ENCODE assay signal across 11 mouse cellular contexts in the genomic region with DNA sequence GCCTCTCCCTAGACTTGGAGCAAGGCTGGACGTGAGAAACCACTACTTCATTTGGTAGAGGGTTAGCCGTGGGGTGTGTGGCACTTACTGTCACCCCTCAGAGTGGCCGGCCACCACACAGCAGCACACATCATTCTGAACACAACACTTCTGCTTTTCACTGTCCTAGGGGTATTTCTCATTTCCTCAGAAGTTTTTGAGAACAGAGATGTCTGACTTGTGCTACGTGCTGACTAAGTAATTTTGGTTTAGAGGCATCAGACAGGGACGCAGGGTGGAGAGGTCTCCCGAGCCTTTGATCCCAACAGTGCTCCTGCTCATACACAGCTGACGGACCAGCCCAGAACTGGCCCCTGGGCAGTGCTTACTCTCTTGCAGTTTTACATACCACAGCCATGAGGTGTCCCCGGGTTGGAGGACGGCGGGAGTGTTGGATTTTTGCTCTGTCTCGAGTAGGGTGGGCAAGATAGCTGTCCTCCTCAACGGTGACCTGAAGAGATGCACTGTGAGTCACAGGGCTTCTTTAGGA. TPM values are rescaled to one million over a fixed set of nuclear protein-coding genes. Genes with fewer than 3 reads are reported as not detected.
DNase-seq lines count a peak whose midpoint lies in the region; ATAC-seq and TF ChIP-seq lines count a peak whose summit lies in the region.
"Had no signal": no experiment of that assay in that cellular context is flagged by ENCODE, and none has a peak within 500 bp of the region (broad histone marks: within the 10 kb centered on the region; RNA-seq: fewer than 3 reads in every experiment).

No protein-coding gene starts in this region.

- H3K4me3 ChIP-seq in kidney, embryonic 15.5 days (replicated peaks): no peak overlapping the region
- no peak overlapping the region for H3K4me3 ChIP-seq in bone marrow, adult 2 months (replicated peaks; ENCODE audit: control insufficient read depth, low read depth, low read length)
- no peak overlapping the region for H3K4me3 ChIP-seq in intestine, postnatal 0 days (ENCODE audit: low read depth, low read length)
- H3K4me3 ChIP-seq: erythroblast, embryonic 14.5 days; midbrain, embryonic 12.5 days had no signal

- H3K27me3 ChIP-seq in kidney, embryonic 15.5 days: no peaks in the 10 kb centered on the region
- H3K27me3 ChIP-seq in intestine, postnatal 0 days (replicated peaks; ENCODE audit: control insufficient read depth, insufficient read depth, low read length): 0 out of 2 replicates have a peak, but pooled peaks cover 6% of the 10 kb centered on the region

- TF ChIP-seq CTCF in bone marrow, adult 2 months (IDR thresholded peaks at IDR 0.05; ENCODE audit: control insufficient read depth, insufficient read depth, low read length): no peak
- TF ChIP-seq CTCF in intestine, postnatal 0 days (IDR thresholded peaks at IDR 0.05; ENCODE audit: low read depth): no peak

- 81% methylated on average over 12 of the region's 12 CpGs for WGBS in kidney, embryonic 15.5 days
- 34% methylated on average over 12 of the region's 12 CpGs for WGBS in bone marrow, adult 2 months
- 73% methylated on average over 12 of the region's 12 CpGs for WGBS in intestine, postnatal 0 days

- H3K27ac ChIP-seq in kidney, embryonic 15.5 days: peak overlapping the region; percentile 20; the same call in 1 of the 2 replicates
- peak overlapping the region; percentile 46 for H3K27ac ChIP-seq in bone marrow, adult 2 months (ENCODE audit: control insufficient read depth, insufficient read depth, low read depth, low read length, poor library complexity)
- H3K27ac ChIP-seq in intestine, postnatal 0 days (ENCODE audit: low read depth, low read length): peak overlapping the region; percentile 28; the same call in 1 of the 2 replicates
- H3K27ac ChIP-seq: midbrain, embryonic 12.5 days had no signal

- H3K4me2 ChIP-seq in kidney, embryonic 15.5 days: no peak overlapping the region
- no peak overlapping the region for H3K4me2 ChIP-seq in intestine, postnatal 0 days (replicated peaks; ENCODE audit: low read depth)
- H3K4me2 ChIP-seq: midbrain, embryonic 12.5 days had no signal

- no peak for ATAC-seq in kidney, embryonic 15.5 days (replicated peaks; ENCODE audit: low FRiP score)
- no peak for ATAC-seq in intestine, postnatal 0 days

- H3K9me3 ChIP-seq in kidney, embryonic 15.5 days (replicated peaks): no peaks in the 10 kb centered on the region
- no peaks in the 10 kb centered on the region for H3K9me3 ChIP-seq in intestine, postnatal 0 days (ENCODE audit: control insufficient read depth)
- H3K9me3 ChIP-seq: midbrain, embryonic 12.5 days had no signal

- H3K36me3 ChIP-seq in kidney, embryonic 15.5 days: peaks cover 49% of the 10 kb centered on the region
- H3K36me3 ChIP-seq in intestine, postnatal 0 days (ENCODE audit: control insufficient read depth, insufficient read depth): peaks cover 33% of the 10 kb centered on the region

- peaks cover 73% of the 10 kb centered on the region for H3K4me1 ChIP-seq in kidney, embryonic 15.5 days
- peaks cover 5% of the 10 kb centered on the region; the same call in 1 of the 2 replicates for H3K4me1 ChIP-seq in bone marrow, adult 2 months (ENCODE audit: control insufficient read depth, insufficient read depth, low read length)
- peaks cover 6% of the 10 kb centered on the region for H3K4me1 ChIP-seq in intestine, postnatal 0 days (replicated peaks; ENCODE audit: control insufficient read depth, insufficient read depth, low read length)

- no peak for DNase-seq in kidney, adult 18-20 months
- DNase-seq in 416B (ENCODE audit: low read depth): peak; percentile 28
- no peak for DNase-seq in cerebellum, adult 11 months
- DNase-seq in thymus, postnatal 0 days (ENCODE audit: low spot score): no peak
- no peak for DNase-seq in urinary bladder, postnatal 36 days (ENCODE audit: low spot score in 2 of 2)
- DNase-seq: thymus, adult 18-20 months had no signal

- no peak for TF ChIP-seq POLR2A in bone marrow, adult 2 months (IDR thresholded peaks at IDR 0.05; ENCODE audit: borderline replicate concordance, control insufficient read depth, low read depth, low read length)

- no peak overlapping the region for H3K9ac ChIP-seq in kidney, embryonic 15.5 days
- H3K9ac ChIP-seq in intestine, postnatal 0 days (ENCODE audit: low read depth, low read length): no peak overlapping the region
- H3K9ac ChIP-seq: midbrain, embryonic 12.5 days had no signal

RNA-seq across cellular contexts. Expression of a gene that starts 5.3 kb away (rescaled TPM):
- polyA plus RNA-seq in kidney, embryonic 15.5 days (2015; fragmentation: Nextera tagmentation; extraction: Ambion mirVana): 43.5 and 44.2 TPM in 2 replicates
- polyA plus RNA-seq in bone marrow, adult 2 months (2011; ENCODE audit: insufficient read depth, insufficient read length, low replicate concordance, missing spikeins): 36.1 and 59.2 TPM in 2 replicates
- polyA plus RNA-seq in intestine, postnatal 0 days (2015; fragmentation: Nextera tagmentation; extraction: Ambion mirVana): 18.9 and 23.8 TPM in 2 replicates
- polyA plus RNA-seq in thymus, postnatal 0 days (2015; fragmentation: Nextera tagmentation; extraction: Ambion mirVana): 36.8 and 37.0 TPM in 2 replicates
